In the genomic region with DNA sequence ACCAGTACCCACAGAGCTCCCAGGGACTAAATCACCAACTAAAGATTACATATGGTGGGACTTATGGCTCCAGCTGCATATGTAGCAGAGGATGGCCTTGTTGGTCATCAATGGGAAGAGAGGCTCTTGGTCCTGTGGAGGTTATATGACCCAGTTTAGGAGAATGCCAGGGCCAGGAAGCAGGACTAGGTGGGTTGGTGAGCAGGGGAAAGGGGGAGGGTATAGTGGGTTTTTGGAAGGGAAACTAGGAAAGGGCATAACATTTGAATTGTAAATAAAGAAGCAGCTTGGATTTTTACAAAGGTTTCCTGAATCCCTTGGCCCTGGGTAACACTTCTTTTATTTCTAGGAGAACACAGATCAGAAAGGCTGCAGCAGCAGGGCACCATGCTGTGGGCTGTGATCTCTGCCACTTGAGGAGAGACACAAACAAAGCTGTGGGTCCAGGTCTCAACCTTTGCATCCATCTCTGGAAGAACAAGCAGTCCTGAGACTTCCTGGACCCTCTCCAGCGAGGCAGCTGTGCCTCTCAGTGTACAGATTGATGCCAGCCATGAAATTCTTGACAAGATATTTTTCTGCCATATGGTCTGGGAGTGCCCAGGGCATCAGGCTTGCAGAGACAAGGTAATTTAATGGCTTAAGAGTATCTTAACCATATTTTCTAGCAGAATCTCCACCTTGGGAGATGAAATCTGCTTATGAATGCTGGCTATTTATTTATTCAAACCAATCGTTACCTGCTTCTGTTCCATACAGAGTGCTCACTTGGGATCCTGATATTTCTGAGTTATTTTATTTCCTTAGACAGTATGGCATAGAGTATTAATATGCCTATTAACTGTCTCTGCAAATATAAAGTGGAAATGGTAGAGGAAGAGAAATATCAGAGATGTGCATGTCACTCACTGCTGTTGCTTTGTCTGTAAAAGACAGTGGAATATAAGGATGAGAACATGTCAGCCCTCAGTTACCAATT, we compare ENCODE assay signal across 16 mouse cellular contexts.
DNase-seq lines count a peak whose midpoint lies in the region; ATAC-seq lines count a peak whose summit lies in the region.
"Had no signal": no experiment of that assay in that cellular context is flagged by ENCODE, and none has a peak within 500 bp of the region (broad histone marks: within the 10 kb centered on the region; RNA-seq: fewer than 3 reads in every experiment).

No protein-coding gene starts in this region.

- no peaks in the 10 kb centered on the region for H3K4me1 ChIP-seq in midbrain, embryonic 13.5 days (replicated peaks)
- H3K4me1 ChIP-seq in midbrain, embryonic 10.5 days, result no peaks in the 10 kb centered on the region
- no peaks in the 10 kb centered on the region for H3K4me1 ChIP-seq in hindbrain, embryonic 16.5 days (ENCODE audit: control insufficient read depth, insufficient read depth, low read depth, low read length)
- H3K4me1 ChIP-seq: heart, embryonic 13.5 days had no signal

- no peak overlapping the region for H3K27ac ChIP-seq in midbrain, embryonic 13.5 days
- H3K27ac ChIP-seq in midbrain, embryonic 10.5 days (replicated peaks), result no peak overlapping the region
- H3K27ac ChIP-seq in hindbrain, embryonic 16.5 days (ENCODE audit: low read depth, low read length), result no peak overlapping the region
- H3K27ac ChIP-seq: heart, embryonic 13.5 days had no signal

- ATAC-seq in midbrain, embryonic 13.5 days, result peak; percentile 74
- peak; percentile 95 for ATAC-seq in hindbrain, embryonic 16.5 days

- H3K4me2 ChIP-seq in midbrain, embryonic 13.5 days (replicated peaks), result no peak overlapping the region
- H3K4me2 ChIP-seq in hindbrain, embryonic 16.5 days (ENCODE audit: low read length), result no peak overlapping the region
- H3K4me2 ChIP-seq: heart, embryonic 13.5 days; lung, embryonic 14.5 days had no signal

- 48% methylated on average over 2 of the region's 2 CpGs for WGBS in midbrain, embryonic 13.5 days
- 69% methylated on average over 2 of the region's 2 CpGs for WGBS in midbrain, embryonic 10.5 days
- WGBS in hindbrain, embryonic 16.5 days, result 35% methylated on average over 2 of the region's 2 CpGs

- intact Hi-C loops in heart, postnatal 14 days (cut with DNase I), result no loop called here

- H3K4me3 ChIP-seq in midbrain, embryonic 13.5 days (replicated peaks), result no peak overlapping the region
- no peak overlapping the region for H3K4me3 ChIP-seq in midbrain, embryonic 10.5 days
- H3K4me3 ChIP-seq in hindbrain, embryonic 16.5 days (ENCODE audit: low read length), result no peak overlapping the region
- H3K4me3 ChIP-seq: erythroblast, embryonic 14.5 days; heart, embryonic 13.5 days; myocyte had no signal

- DNase-seq in midbrain, embryonic 10.5 days (ENCODE audit: low spot score), result no peak
- peak; percentile 81 for DNase-seq in cerebellum, adult 11 months
- DNase-seq in cerebellum, adult 9-11 months, result peak; percentile 93
- no peak for DNase-seq in heart, postnatal 14 days
- DNase-seq in urinary bladder, postnatal 36 days (ENCODE audit: low spot score in 2 of 2), result no peak
- DNase-seq: kidney, adult 18-20 months; kidney, postnatal 4 days; lung, embryonic 14.5 days; right cerebral cortex, postnatal 4 days; thymus, adult 18-20 months had no signal

- no peak overlapping the region for H3K9ac ChIP-seq in midbrain, embryonic 13.5 days (replicated peaks)
- no peak overlapping the region for H3K9ac ChIP-seq in hindbrain, embryonic 16.5 days (ENCODE audit: low read depth, low read length)
- H3K9ac ChIP-seq: heart, embryonic 13.5 days; lung, embryonic 14.5 days had no signal

- H3K9me3 ChIP-seq in midbrain, embryonic 13.5 days, result no peaks in the 10 kb centered on the region
- H3K9me3 ChIP-seq in midbrain, embryonic 10.5 days (replicated peaks), result no peaks in the 10 kb centered on the region
- H3K9me3 ChIP-seq in hindbrain, embryonic 16.5 days (ENCODE audit: control insufficient read depth, low read length), result no peaks in the 10 kb centered on the region
- H3K9me3 ChIP-seq: heart, embryonic 13.5 days had no signal

- no peaks in the 10 kb centered on the region for H3K27me3 ChIP-seq in midbrain, embryonic 13.5 days
- no peaks in the 10 kb centered on the region for H3K27me3 ChIP-seq in midbrain, embryonic 10.5 days (ENCODE audit: low read depth, poor library complexity, severe bottlenecking)
- H3K27me3 ChIP-seq in hindbrain, embryonic 16.5 days (replicated peaks; ENCODE audit: control insufficient read depth, insufficient read depth, low read length), result no peaks in the 10 kb centered on the region
- H3K27me3 ChIP-seq: heart, embryonic 13.5 days had no signal

- H3K36me3 ChIP-seq in midbrain, embryonic 13.5 days, result no peaks in the 10 kb centered on the region
- H3K36me3 ChIP-seq in midbrain, embryonic 10.5 days, result no peaks in the 10 kb centered on the region
- no peaks in the 10 kb centered on the region for H3K36me3 ChIP-seq in hindbrain, embryonic 16.5 days (ENCODE audit: control insufficient read depth, insufficient read depth, low read length)
- H3K36me3 ChIP-seq: G1E; heart, embryonic 13.5 days had no signal

Comparison
In these comparisons a context has a peak if more than half of its experiments do, and no peak if none do; other contexts are left out.
1. DNase-seq: peak in cerebellum, adult 11 months (single experiment) and cerebellum, adult 9-11 months (single experiment); none in midbrain, embryonic 10.5 days (single experiment), heart, postnatal 14 days (0 of 2) and urinary bladder, postnatal 36 days (0 of 2).